Mouse (Mus musculus): ENCODE measurements around the gene Igf1. TPM values are rescaled to one million over a fixed set of nuclear protein-coding genes. Genes with fewer than 3 reads are reported as not detected.
A peak's percentile ranks its signal among the peaks of the same experiment; 100 is the strongest.

Gene Igf1
- polyA plus RNA-seq, 1 experiment = 6.1 TPM

DNA sequence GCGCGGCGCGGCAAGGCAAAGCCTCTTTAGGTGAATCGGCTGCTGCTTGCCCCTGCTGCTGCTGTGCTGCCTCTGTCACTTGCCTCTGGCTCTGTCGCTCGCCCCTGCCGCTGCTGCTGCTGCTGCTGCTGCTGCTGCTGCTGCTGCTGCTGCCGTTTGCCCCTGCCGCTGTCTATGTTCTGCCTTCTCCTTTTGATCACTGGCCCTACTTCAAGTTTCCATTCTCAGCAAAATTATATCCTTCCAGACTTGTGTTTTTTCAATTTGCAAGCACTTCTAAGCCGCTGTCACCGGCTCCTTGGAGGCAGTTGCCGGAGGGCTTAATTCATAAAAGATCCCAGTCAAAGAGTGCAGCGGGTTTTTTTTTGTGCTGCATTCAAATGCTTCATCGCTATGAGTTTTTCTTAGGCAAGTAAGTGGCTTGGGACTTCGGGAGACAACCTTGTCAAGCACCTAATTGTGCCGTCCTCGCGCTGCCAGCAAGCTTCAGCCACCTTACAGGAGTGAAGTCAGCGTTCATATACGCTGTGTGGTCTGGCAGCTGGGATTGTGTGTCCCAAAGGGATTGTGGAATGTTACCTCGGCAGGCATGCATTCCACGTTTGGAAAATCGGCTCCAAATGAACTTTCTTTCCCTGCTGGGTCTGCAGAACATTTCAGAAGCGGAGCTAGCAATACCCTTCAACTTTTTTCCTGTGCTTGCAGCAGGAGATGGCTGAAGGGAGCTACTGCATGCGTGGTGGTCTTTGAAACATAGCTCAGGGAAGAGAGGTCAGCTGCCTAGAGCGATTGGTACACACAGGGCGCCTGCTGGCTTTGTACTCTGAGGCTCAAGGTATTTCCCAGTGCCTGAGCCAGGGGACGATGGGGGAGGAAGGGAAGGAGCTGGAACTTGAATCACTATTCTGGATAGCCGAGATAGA, 2.4 kb downstream of the Igf1 start:
- TF ChIP-seq CTCF (IDR thresholded peaks at IDR 0.05; ENCODE audit: extremely low read depth, insufficient read length, insufficient replicate concordance, low read depth, low read length) = no peak
- TF ChIP-seq POLR2A (IDR thresholded peaks at IDR 0.05; ENCODE audit: low read depth, low read length) = no peak
- peak overlapping the region; percentile 56 for H3K4me3 ChIP-seq (ENCODE audit: low read depth, low read length)
- H3K27ac ChIP-seq (ENCODE audit: insufficient read depth, low read depth, low read length) = peak overlapping the region; percentile 31; the same call in 1 of the 2 replicates
- WGBS = 11% methylated on average over 30 of the region's 30 CpGs
- H3K4me1 ChIP-seq (ENCODE audit: control insufficient read depth, insufficient read depth, insufficient read length, low read length) = no peaks in the 10 kb centered on the region
- no peaks in the 10 kb centered on the region for H3K36me3 ChIP-seq (ENCODE audit: control insufficient read depth, insufficient read depth, low read length)
- no peaks in the 10 kb centered on the region; the same call in 1 of the 2 replicates for H3K27me3 ChIP-seq (ENCODE audit: control insufficient read depth, insufficient read depth, low read length)

DNA sequence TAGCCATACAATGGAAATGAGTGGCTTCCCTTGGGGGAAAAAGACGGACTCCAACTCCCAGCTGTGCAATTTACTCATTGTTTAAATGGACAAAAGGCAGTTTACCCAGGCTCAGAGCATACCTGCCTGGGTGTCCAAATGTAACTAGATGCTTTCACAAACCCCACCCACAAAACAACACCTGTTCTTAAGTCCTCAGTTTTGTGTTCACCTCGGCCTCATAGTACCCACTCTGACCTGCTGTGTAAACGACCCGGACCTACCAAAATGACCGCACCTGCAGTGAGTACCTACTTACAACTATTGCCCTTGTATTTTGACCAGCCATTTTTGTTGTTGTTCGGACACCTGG, 3.0 kb downstream of the Igf1 start:
- WGBS = 64% methylated on average over 6 of the region's 6 CpGs
- H3K27me3 ChIP-seq (ENCODE audit: control insufficient read depth, insufficient read depth, low read length) = no peaks in the 10 kb centered on the region; the same call in 1 of the 2 replicates
- no peaks in the 10 kb centered on the region for H3K36me3 ChIP-seq (ENCODE audit: control insufficient read depth, insufficient read depth, low read length)
- TF ChIP-seq CTCF (IDR thresholded peaks at IDR 0.05; ENCODE audit: extremely low read depth, insufficient read length, insufficient replicate concordance, low read depth, low read length) = no peak
- TF ChIP-seq POLR2A (IDR thresholded peaks at IDR 0.05; ENCODE audit: low read depth, low read length) = no peak
- H3K27ac ChIP-seq (ENCODE audit: insufficient read depth, low read depth, low read length) = no peak overlapping the region
- no peak overlapping the region for H3K4me3 ChIP-seq (ENCODE audit: low read depth, low read length)
- no peaks in the 10 kb centered on the region for H3K4me1 ChIP-seq (ENCODE audit: control insufficient read depth, insufficient read depth, insufficient read length, low read length)

DNA sequence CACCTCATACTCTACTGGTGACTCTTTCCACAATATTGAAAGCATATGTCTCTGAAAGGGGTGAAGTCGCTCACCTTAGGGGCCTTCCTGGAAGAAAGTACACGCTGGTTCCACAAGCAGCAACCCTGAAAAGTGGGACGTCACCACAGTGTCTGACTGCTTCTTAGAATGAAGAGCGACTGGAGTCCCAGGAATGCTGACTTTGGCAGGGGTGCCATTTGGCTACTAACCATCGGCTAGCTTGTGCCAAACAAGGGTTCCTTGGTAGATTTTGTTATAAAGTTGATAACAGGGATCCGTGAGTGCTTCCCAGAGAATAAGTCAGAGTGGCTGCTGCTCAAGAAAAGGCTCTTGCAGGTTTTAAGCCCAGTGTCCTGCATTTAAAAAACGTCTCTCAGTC, 4.8 kb downstream of the Igf1 start:
- H3K27ac ChIP-seq (ENCODE audit: insufficient read depth, low read depth, low read length) = no peak overlapping the region

DNA sequence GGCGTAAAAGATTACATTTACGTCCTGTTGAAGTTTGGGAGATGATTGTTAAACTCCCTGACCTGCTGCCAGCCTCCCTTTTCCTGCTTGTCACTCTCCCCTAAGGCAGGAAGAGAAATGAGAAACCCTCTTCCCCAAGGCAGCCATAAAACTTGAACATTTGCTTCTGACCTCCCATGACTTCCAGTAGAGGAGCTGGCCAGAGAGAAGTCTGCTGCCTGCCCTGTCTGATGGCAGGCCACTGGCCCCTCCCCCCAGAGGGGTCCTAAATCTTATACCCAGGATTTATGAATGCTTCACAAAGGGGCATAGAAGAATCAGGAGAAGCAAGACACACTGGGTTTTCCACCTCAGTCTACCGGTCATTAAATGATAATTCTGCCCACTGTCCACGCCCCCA, 5.3 kb downstream of the Igf1 start:
- Histone ChIP-seq H3K27me3 (ENCODE audit: control insufficient read depth, insufficient read depth, low read length) (no peaks in the 10 kb centered on the region; the same call in 1 of the 2 replicates), H3K36me3 (ENCODE audit: control insufficient read depth, insufficient read depth, low read length) (no peaks in the 10 kb centered on the region), H3K4me1 (ENCODE audit: control insufficient read depth, insufficient read depth, insufficient read length, low read length) (no peaks in the 10 kb centered on the region), H3K4me3 (ENCODE audit: low read depth, low read length) (no peak overlapping the region), H3K27ac (ENCODE audit: insufficient read depth, low read depth, low read length) (no peak overlapping the region)
- TF ChIP-seq POLR2A (IDR thresholded peaks at IDR 0.05; ENCODE audit: low read depth, low read length) (no peak), CTCF (IDR thresholded peaks at IDR 0.05; ENCODE audit: extremely low read depth, insufficient read length, insufficient replicate concordance, low read depth, low read length) (no peak)
- 74% methylated on average over 4 of the region's 4 CpGs for WGBS

More for the DNA sequence above, 4.8 kb downstream of the Igf1 start:
- H3K4me1 ChIP-seq (ENCODE audit: control insufficient read depth, insufficient read depth, insufficient read length, low read length) = no peaks in the 10 kb centered on the region
- TF ChIP-seq POLR2A (IDR thresholded peaks at IDR 0.05; ENCODE audit: low read depth, low read length) = no peak
- no peak for TF ChIP-seq CTCF (IDR thresholded peaks at IDR 0.05; ENCODE audit: extremely low read depth, insufficient read length, insufficient replicate concordance, low read depth, low read length)
- H3K36me3 ChIP-seq (ENCODE audit: control insufficient read depth, insufficient read depth, low read length) = no peaks in the 10 kb centered on the region
- no peak overlapping the region for H3K4me3 ChIP-seq (ENCODE audit: low read depth, low read length)
- no peaks in the 10 kb centered on the region; the same call in 1 of the 2 replicates for H3K27me3 ChIP-seq (ENCODE audit: control insufficient read depth, insufficient read depth, low read length)
- WGBS = 69% methylated on average over 7 of the region's 7 CpGs

DNA sequence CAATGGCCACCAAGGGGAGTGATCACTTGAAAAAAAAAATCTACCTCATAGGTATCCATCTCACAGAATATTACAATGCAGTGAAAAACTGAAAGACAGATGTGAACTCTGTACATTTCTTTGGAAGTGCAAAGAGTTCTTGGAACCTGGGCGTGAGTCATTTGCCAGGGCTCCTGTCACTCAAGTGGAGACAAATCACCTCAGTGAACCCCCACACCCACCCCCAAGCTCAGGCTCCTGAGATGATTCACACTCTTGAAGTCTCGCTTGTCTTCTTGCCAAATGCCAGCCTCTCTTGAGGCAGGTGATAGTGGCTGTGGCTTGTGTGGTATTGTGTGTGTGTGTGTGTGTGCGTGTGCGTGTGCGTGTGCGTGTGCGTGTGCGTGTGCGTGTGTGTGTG, 7.6 kb downstream of the Igf1 start:
- no peak overlapping the region for H3K27ac ChIP-seq (ENCODE audit: insufficient read depth, low read depth, low read length)
- H3K4me1 ChIP-seq (ENCODE audit: control insufficient read depth, insufficient read depth, insufficient read length, low read length) = no peaks in the 10 kb centered on the region
- H3K36me3 ChIP-seq (ENCODE audit: control insufficient read depth, insufficient read depth, low read length) = no peaks in the 10 kb centered on the region
- no peaks in the 10 kb centered on the region; the same call in 1 of the 2 replicates for H3K27me3 ChIP-seq (ENCODE audit: control insufficient read depth, insufficient read depth, low read length)
- WGBS = 89% methylated on average over 9 of the region's 9 CpGs
- no peak overlapping the region for H3K4me3 ChIP-seq (ENCODE audit: low read depth, low read length)
- TF ChIP-seq CTCF (IDR thresholded peaks at IDR 0.05; ENCODE audit: extremely low read depth, insufficient read length, insufficient replicate concordance, low read depth, low read length) (no peak), POLR2A (IDR thresholded peaks at IDR 0.05; ENCODE audit: low read depth, low read length) (no peak)

DNA sequence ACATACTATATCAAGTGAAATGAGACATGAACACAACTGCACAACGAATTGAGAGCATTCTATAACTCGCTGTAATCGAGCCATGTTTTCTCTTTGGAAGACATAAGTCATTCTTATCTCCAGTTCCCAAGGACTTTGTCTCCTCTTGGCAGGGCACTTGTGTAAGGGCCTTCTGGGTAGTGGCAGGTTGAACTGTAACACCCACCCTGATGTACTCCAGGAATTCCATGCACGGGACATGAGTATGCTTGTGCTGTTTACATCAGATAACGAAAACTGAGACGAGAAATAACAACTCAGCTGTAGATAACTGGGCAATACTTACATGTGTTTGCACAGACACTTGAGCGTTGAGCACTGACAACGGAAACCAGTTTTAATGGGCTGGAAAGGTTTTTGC, 8.4 kb downstream of the Igf1 start:
- 36% methylated on average over 8 of the region's 8 CpGs for WGBS
- no peaks in the 10 kb centered on the region for H3K4me1 ChIP-seq (ENCODE audit: control insufficient read depth, insufficient read depth, insufficient read length, low read length)
- TF ChIP-seq POLR2A (IDR thresholded peaks at IDR 0.05; ENCODE audit: low read depth, low read length) (no peak), CTCF (IDR thresholded peaks at IDR 0.05; ENCODE audit: extremely low read depth, insufficient read length, insufficient replicate concordance, low read depth, low read length) (no peak)

DNA sequence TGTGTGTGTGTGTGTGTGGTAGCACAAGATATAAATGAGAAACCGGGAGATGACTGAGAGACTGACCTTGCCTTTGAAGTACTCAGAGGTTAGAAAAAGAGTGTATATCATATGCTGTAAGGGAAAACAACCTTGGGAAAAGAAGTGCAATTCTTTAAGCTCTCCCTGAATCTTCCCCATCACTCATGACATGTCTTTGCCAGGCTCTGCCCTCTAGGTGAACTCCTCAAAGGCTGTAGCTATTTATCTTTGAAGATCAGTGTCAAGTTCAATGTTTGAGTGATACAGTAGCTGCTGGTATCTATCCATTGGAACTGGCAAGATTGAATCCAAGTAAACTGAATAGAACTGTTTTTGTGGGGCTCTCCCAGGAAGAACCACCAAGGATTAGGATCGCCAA, 9.2 kb downstream of the Igf1 start:
- no peak overlapping the region for H3K27ac ChIP-seq (ENCODE audit: insufficient read depth, low read depth, low read length)

More for the DNA sequence above, 8.4 kb downstream of the Igf1 start:
- Histone ChIP-seq H3K27me3 (ENCODE audit: control insufficient read depth, insufficient read depth, low read length) (no peaks in the 10 kb centered on the region), H3K36me3 (ENCODE audit: control insufficient read depth, insufficient read depth, low read length) (no peaks in the 10 kb centered on the region), H3K27ac (ENCODE audit: insufficient read depth, low read depth, low read length) (no peak overlapping the region), H3K4me3 (ENCODE audit: low read depth, low read length) (no peak overlapping the region)

More for the DNA sequence above, 9.2 kb downstream of the Igf1 start:
- 76% methylated on average over 2 of the region's 2 CpGs for WGBS
- no peak overlapping the region for H3K4me3 ChIP-seq (ENCODE audit: low read depth, low read length)
- no peaks in the 10 kb centered on the region for H3K27me3 ChIP-seq (ENCODE audit: control insufficient read depth, insufficient read depth, low read length)
- H3K4me1 ChIP-seq (ENCODE audit: control insufficient read depth, insufficient read depth, insufficient read length, low read length) = no peaks in the 10 kb centered on the region
- TF ChIP-seq POLR2A (IDR thresholded peaks at IDR 0.05; ENCODE audit: low read depth, low read length) = no peak
- TF ChIP-seq CTCF (IDR thresholded peaks at IDR 0.05; ENCODE audit: extremely low read depth, insufficient read length, insufficient replicate concordance, low read depth, low read length) = no peak
- H3K36me3 ChIP-seq (ENCODE audit: control insufficient read depth, insufficient read depth, low read length) = no peaks in the 10 kb centered on the region
